In genomic region chr15:9574796-9575195, GRCm38 (mm10) we compare ENCODE assay signal across 18 mouse cellular contexts. TPM values are rescaled to one million over a fixed set of nuclear protein-coding genes. Genes with fewer than 3 reads are reported as not detected.
DNase-seq lines count a peak whose midpoint lies in the region; ATAC-seq lines count a peak whose summit lies in the region.
"Had no signal": no experiment of that assay in that cellular context is flagged by ENCODE, and none has a peak within 500 bp of the region (broad histone marks: within the 10 kb centered on the region; RNA-seq: fewer than 3 reads in every experiment).

No protein-coding gene starts in this region.

- no peaks in the 10 kb centered on the region for H3K27me3 ChIP-seq in splenic B cell, adult 2 months (ENCODE audit: control insufficient read depth, insufficient read depth, low read length, poor library complexity, severe bottlenecking)
- no peaks in the 10 kb centered on the region for H3K27me3 ChIP-seq in hindbrain, embryonic 12.5 days
- H3K27me3 ChIP-seq: CH12.LX; heart, embryonic 13.5 days; intestine, embryonic 15.5 days; lung, embryonic 15.5 days had no signal

- ATAC-seq in hindbrain, embryonic 12.5 days (ENCODE audit: low FRiP score) = no peak
- ATAC-seq: intestine, embryonic 15.5 days had no signal

- no peaks in the 10 kb centered on the region for H3K9me3 ChIP-seq in hindbrain, embryonic 12.5 days (replicated peaks)
- H3K9me3 ChIP-seq: forebrain, embryonic 10.5 days; heart, embryonic 13.5 days; intestine, embryonic 15.5 days; lung, embryonic 15.5 days had no signal

- H3K4me2 ChIP-seq in hindbrain, embryonic 12.5 days (replicated peaks) = no peak overlapping the region
- H3K4me2 ChIP-seq: heart, embryonic 13.5 days; intestine, embryonic 15.5 days; lung, embryonic 15.5 days had no signal

- no peak overlapping the region for H3K9ac ChIP-seq in hindbrain, embryonic 12.5 days
- H3K9ac ChIP-seq: heart, embryonic 13.5 days; intestine, embryonic 15.5 days; lung, embryonic 15.5 days had no signal

- no peaks in the 10 kb centered on the region for H3K36me3 ChIP-seq in splenic B cell, adult 2 months (ENCODE audit: control insufficient read depth, insufficient read depth, low read length, poor library complexity, severe bottlenecking)
- no peaks in the 10 kb centered on the region for H3K36me3 ChIP-seq in hindbrain, embryonic 12.5 days
- H3K36me3 ChIP-seq: forebrain, embryonic 10.5 days; heart, embryonic 13.5 days; intestine, embryonic 15.5 days; lung, embryonic 15.5 days had no signal

- H3K4me3 ChIP-seq in hindbrain, embryonic 12.5 days = no peak overlapping the region
- H3K4me3 ChIP-seq: forebrain, embryonic 10.5 days; heart, embryonic 13.5 days; intestine, embryonic 15.5 days; lung, embryonic 15.5 days had no signal

- WGBS in hindbrain, embryonic 12.5 days = 93% methylated on average over 5 of the region's 5 CpGs

- DNase-seq in spleen, postnatal 36 days (ENCODE audit: low spot score in 2 of 2) = peak; percentile 52 to 57
- DNase-seq in spleen, postnatal 14 days (ENCODE audit: low spot score in 2 of 2) = no peak
- DNase-seq in induced T-regulatory cell, adult 2 months (ENCODE audit: low read depth) = peak; percentile 73
- DNase-seq in splenic B cell, adult 2 months (ENCODE audit: low read depth, low spot score) = peak; percentile 33
- DNase-seq in kidney, postnatal 4 days = no peak
- DNase-seq in cerebellum, postnatal 14 days = no peak
- DNase-seq in MN1 (ENCODE audit: low spot score) = no peak
- DNase-seq: cerebellum, adult 11 months; cerebellum, postnatal 36 days; heart, postnatal 4 days; kidney, postnatal 36 days; right cerebral cortex, adult 18-20 months had no signal

- no peak overlapping the region for H3K27ac ChIP-seq in hindbrain, embryonic 12.5 days
- H3K27ac ChIP-seq: forebrain, embryonic 10.5 days; heart, embryonic 13.5 days; intestine, embryonic 15.5 days; lung, embryonic 15.5 days had no signal

- no peaks in the 10 kb centered on the region for H3K4me1 ChIP-seq in hindbrain, embryonic 12.5 days
- H3K4me1 ChIP-seq: forebrain, embryonic 10.5 days; heart, embryonic 13.5 days; intestine, embryonic 15.5 days; lung, embryonic 15.5 days had no signal

RNA-seq across cellular contexts. Expression of gene Il7r, which starts 44.8 kb away (rescaled TPM):
- not detected in 2 replicates for polyA plus RNA-seq in hindbrain, embryonic 12.5 days (2016; fragmentation: Nextera tagmentation; extraction: Ambion mirVana)
- polyA plus RNA-seq: forebrain, embryonic 10.5 days had no signal

Comparison
In these comparisons a context has a peak if more than half of its experiments do, and no peak if none do; other contexts are left out.
1. DNase-seq: peak in spleen, postnatal 36 days (2 of 2), induced T-regulatory cell, adult 2 months (single experiment) and splenic B cell, adult 2 months (single experiment); none in spleen, postnatal 14 days (0 of 2), kidney, postnatal 4 days (0 of 2), cerebellum, postnatal 14 days (0 of 2) and MN1 (single experiment).